Mouse (Mus musculus): Measurements from ENCODE around the gene Ttc28.

DNA sequence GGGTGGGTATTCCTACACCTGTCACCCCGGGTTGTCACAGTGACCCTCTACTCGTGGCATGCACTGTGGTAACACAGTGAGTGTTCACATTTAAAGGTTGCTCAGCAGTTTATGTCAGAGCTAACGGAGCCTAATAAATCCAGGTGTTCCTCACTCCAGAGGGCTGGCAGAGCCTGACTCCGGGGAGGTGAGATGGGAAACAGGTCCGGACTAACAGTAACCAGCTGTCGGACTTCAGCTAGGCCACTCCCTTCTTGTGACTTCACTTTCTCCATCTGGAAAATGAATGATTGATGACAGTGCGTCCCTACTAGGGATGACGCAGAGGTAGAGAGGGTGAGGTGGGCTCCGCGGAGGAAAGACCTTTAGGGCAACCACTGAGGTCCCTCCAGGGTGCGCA lies 336.1 kb downstream of the Ttc28 start:
- TF ChIP-seq CTCF (IDR thresholded peaks at IDR 0.05; ENCODE audit: low read depth): no peak
- no peak for TF ChIP-seq EP300 (IDR thresholded peaks at IDR 0.05; ENCODE audit: low read depth)
